Mouse (Mus musculus) kidney, postnatal 36 days (tissue): ENCODE data around the gene Flad1.

Experiments
- DNase-seq, 2 experiments: peaks; one replicate each; pipeline ENCODE4 v3.0.0; 2021 to 2022; ENCODE audit warnings: mixed read lengths in 2 of 2

Gene Flad1

DNA sequence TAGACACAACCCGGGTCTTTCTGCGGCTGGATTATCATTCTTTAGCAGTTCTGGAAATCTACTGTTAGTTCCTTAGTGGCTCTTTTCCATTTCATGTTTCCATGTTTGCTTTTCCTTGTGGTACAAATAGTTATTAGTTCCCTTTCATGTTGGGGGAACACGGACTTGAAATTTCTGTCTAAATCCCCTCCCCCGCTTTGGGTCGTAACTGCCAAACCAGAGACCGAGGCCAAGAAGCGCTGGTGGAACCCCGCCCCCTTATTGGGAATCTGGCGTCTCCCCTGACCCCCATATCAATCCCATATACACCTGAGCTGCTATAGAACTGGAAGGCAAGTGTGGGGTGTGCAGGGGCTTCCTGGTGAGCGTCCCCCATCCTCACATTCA, 16.3 kb downstream of the Flad1 start:
- peak in 1 of 2 experiments; percentile 36 for DNase-seq

- DNase-seq = peak; percentile 92 to 95
Observed at GRCm38 (mm10) chr3:89394894-89395256, 16.8 kb downstream of the Flad1 start.

GRCm38 (mm10) chr3:89394006-89394893, 17.4 kb downstream of the Flad1 start, which contains the start of gene Zbtb7b:
Gene Zbtb7b, minus strand, starts transcription at chr3:89394776.
- peak; percentile 93 to 94 for DNase-seq

DNA sequence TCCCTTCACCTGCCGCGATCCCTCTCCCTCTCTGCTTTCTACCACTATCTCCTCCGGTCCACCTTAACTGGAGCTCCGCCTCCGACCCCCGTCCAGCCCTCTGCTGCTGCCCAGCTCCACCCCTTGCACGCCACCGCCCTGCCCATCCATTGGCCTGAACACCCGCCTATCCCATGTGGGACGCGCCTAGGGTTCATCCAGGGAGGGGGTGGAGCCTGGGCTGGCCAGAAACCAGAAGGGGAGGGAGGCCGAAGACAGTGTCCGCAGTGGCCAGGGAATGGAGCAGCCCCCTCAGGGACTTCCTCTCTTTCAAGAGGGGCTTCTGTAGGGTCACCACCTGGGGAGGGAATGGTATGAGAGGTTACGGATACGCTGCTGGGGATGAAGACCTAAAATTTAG, 18.1 kb downstream of the Flad1 start:
- DNase-seq = peak; percentile 99 to 100

GRCm38 (mm10) chr3:89392871-89393311, 18.8 kb downstream of the Flad1 start:
- peak; percentile 54 to 77 for DNase-seq

DNA sequence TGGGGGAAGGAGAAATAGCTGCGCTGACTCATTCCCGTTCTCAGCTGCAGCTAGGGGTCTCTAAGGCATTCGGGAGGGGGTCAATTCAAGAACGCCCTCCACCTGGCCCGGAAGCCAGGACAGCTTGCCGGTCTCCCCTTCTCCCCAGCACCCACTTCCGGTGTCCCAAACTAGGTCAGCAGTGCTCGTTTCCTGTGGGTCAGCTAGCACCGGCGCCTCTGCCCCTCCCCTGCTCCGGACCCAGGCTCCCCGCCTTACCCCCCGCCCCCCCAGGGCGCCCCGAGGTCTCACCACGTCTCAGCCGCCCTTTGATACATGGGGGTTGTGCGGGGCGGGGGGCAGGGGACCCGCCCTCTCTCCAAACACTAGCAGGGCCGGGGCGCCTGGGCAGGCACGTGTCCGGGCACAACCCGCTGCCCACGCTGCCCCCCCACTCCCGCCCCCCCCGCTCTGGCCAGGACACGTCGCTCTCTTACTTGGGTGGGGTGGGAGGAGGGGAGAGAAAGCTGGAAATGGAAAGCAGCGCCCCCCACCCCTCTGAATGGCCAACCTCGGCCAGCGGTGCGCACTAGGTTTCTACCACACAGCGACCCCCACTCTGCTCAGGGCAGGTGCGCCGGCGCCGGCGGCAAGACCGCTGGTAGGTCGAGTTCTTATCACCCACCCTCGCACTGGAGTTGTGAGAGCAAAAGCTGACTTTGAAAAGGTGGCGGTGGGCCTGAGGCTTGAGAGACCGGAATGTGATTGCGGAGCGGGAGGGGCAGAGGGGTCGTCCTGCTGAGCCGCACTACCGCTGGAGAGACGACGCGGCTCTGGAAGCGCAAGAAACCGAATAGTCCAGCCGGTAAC, 19.8 kb downstream of the Flad1 start:
- peak; percentile 80 for DNase-seq

DNA sequence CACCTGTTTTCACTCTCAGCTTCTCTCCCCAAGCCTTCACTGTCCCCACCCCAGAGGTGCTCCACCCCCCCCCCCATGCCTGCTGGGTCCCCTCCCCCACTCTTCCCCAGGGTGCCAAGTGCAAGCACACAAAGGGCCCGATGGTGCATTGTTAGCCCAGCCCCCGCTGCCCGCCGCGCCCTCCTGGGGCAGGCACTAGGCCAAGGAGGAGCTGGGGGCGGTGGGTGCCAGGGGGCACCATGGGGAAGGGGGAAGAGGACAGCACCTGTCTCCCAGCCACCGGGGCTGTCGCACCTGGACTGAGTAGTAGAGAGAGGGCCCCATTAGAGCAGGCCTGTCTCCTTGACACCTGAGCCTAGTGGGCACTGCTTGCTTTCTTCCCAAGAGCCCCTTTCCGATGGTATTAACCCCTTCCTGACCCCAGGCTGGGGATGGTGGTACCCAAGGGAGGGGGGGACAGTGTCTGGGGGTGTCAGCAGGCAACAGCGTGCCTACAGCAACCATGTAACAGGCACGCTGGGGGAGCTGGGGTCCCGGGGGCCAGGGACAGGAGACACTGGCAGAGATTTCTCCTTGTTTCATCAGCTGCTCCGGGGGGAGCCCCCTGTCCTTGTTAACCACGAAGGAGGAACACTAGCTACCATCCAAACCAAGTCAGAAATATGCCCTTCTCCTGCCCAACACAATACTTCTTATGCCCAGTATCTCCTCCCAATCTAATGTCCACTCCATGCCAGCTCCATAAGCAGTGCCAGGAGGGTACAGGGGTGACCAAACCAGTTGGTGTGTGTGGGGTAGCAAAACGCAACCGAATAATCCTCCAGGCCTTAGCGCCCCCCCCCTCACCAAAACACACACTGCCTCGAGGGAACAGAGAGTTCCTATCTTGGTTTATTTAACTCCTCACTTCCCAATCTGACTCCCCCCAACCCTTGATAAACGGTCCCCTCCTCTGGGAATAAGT, 20.7 kb downstream of the Flad1 start:
- peak in 1 of 2 experiments; percentile 62 for DNase-seq

GRCm38 (mm10) chr3:89390111-89390515, 21.6 kb downstream of the Flad1 start:
- peak; percentile 35 to 51 for DNase-seq

DNA sequence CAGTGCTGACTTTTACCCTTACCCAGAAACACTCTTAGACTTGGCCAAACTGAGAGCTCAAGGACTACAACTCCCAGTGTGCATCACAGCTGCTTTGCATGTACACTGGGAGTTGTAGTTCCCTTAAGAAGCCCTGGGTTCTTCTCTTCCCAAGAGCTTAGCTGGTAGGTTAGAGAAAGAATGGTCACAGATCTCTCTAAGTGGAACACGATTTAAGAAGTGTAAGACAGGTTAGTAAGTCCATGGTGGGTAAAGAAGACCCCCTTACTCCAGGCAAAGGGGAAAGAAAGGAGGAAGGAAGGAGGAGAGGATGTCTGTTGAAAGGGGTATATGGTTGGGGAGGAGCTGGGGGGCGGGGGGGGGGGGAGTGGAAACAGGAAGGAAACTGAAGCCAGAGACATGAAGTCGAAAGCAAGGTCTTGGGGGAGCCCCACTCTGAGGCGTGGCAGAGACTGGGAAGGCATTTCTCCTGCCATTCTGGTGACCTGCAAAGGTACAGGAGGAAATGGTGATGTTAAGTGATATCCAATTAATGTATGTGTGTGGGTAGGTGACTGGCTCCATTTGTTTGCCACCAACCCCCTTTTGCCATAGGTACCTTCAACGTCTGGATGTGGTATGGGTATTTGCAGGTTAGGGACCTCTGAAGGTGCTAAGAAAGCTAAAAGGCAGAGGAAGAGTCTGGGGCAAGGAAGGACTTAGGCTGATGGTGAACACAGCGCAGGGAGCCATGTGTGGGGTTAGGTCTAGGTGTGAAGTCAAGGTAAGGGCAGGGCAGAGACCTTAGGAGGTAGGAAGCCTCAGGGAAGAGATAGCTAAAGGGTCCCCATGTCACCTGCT, 22.5 kb downstream of the Flad1 start:
- DNase-seq = peak; percentile 37 to 50

- peak; percentile 60 to 79 for DNase-seq
Observed at GRCm38 (mm10) chr3:89388134-89388881, 23.4 kb downstream of the Flad1 start.

- DNase-seq = peak in 1 of 2 experiments; percentile 27
Observed at GRCm38 (mm10) chr3:89387632-89388031, 24.0 kb downstream of the Flad1 start.

DNA sequence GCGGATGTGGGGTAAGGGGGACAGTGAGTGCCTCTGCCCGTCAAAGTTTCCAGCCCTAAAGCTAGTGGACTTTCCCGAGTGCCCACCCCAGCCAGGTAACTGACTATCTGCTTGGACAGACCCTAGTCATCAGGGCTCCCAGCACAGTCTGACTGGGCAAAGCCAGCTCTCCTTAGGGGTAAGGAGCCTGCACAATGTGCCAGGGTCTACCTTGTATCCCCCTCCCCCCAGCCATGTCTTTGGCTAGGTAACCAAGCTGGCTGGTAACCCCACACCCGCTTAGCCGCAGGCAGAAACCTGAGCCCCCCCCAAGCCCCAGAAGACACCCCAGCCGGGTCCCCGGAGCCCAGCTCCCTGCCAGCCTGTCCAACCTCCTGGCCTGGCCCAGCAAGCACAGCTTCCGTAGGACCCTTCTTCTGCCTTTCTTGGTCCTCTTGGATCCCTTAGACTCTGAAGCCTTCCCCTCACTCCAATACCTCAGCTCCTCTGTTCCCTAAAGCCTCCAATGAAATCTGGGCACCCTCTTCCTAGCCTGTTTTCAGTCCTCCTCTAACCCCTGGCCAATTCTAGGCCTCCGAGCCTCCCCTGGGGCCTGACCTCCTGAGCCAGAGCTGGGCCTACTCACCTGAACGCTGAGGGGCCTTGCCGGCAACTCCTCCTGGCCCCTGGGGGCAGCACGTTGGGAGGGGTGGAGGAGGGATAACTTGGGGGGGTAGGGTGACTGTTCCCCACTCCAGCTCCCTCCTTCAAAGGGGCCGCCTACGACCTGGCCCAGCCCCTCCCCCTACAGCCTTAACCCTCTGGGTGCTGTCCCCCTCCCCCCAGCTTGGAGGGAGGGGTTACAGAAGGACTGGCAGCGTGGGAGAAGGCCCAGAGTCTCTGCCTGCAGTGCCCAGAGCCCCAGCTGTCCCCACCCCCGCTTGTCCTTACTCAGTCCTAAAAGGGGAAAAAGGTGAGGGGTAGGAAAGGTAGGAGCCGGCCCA, 24.9 kb downstream of the Flad1 start:
- DNase-seq = peak in 1 of 2 experiments; percentile 43

DNA sequence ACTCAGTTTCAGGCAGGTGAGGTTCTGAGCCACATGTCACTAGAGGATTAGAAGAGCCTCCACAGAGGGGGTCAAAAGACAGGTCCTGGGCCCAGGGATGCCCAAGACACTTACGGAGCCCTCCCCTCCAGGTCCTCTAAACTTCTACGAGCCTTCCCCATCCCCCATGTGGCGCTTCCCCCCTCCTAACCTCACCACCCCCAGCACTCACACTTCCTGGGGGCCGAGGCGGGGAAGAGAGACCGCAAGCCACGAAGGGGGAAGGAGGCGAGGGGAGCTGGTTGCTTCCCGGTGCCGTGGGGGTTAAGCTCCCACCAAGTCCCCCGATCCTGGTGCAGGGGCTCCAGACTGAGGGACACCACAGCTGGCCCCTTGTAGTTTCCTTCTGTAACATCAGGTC, 26.2 kb downstream of the Flad1 start:
- peak in 1 of 2 experiments; percentile 22 for DNase-seq

- DNase-seq = no peak
Observed at GRCm38 (mm10) chr3:89384331-89385076, 27.2 kb downstream of the Flad1 start.

GRCm38 (mm10) chr3:89383651-89384255, 27.9 kb downstream of the Flad1 start:
- DNase-seq = no peak

- DNase-seq = no peak
Observed at GRCm38 (mm10) chr3:89382950-89383349, 28.7 kb downstream of the Flad1 start.

DNA sequence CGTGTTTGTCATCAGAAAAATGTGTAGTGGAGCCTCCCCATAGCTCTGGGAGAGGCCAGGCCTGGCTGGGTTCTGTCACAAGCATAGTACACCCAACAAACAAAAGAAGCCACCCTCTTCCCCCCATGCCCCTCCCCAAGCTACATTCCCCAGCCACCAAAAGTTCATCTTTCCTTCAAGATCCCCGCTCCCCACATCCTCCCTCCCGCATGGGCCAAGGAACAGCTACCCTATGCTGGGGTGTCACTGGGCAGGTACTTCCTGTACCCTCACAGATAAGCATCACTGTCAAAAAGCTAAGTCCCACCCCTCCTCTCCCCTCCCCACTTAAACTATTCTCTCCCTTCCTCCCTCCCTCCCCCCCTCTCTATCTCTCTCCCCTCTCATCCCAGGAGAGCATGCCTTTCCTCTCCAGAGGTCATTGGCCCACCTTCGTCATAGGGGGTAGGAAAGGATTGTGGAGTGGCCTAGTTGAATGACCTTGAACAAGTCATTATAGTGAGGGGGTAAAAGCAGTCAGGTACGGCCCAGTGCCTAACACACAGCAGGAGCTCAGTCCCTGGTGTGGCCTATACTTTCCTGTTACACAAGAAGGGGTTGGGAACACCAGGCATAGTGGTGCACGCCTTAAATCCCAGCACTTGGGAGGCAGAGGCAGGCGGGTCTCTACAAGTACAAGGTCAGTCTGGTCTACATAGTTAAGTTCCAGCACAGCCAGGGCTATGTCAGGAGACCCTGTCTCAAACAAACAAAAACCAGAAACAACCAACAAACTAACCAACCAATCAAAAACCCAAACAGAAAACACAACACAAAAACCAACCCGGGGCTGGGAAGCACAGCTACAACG, 29.4 kb downstream of the Flad1 start:
- no peak for DNase-seq
